Mouse (Mus musculus) left cerebral cortex, postnatal 36 days (tissue): ENCODE measurements around the gene Spns2. TPM values are rescaled to one million over a fixed set of nuclear protein-coding genes. Genes with fewer than 3 reads are reported as not detected.

Source experiments
- DNase-seq, 2 experiments: peaks; one replicate each; pipeline ENCODE4 v3.0.0; 2021 to 2022; ENCODE audit warnings: low spot score in 2 of 2, mixed read lengths in 1 of 2
- intact Hi-C: fragments of 180-260 bp; cut with DNase I; formaldehyde crosslinking; loops from one replicate; pipeline ENCODE4 v1.15.1; 2025
- total RNA-seq, 2 experiments: library from RNA; stranded (reverse); gene quantifications; 2 replicates each; pipeline ENCODE4 v1.2.3; 2021

The Spns2 gene
- total RNA-seq = 10 to 100 TPM; 53.6 to 69.9 TPM

DNA sequence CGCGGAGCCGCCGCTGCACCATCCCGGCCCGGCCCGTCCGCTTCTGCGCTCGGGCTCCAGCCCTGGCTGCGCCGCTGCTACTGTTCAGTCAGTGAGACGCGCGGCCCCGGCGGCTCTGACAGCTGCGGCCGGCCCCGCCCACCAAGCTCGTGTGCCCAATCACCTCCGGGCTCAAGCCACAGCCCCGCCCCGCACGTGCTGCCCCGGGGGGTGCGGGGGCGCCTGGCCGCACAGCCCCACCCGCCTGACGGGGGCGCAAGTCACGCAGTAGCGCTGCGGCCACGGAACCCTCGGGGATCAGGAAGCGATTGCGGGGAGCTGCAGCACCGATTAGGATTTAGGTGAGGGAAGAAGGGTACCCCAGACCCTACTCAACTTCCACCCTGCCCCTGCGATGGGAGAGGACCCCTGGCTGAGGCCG is at the start of gene Spns2:
Gene Spns2 (minus strand): TSS at position 24 of the 421 bp plus-strand sequence.
- peak; percentile 92 to 96 for DNase-seq
- intact Hi-C loops = loop anchor here (5.0 kb wide), 3 partner anchors 48 to 117 kb away; partner anchors contain the start of genes Mybbp1a, Spns3 and Ube2g1

DNA sequence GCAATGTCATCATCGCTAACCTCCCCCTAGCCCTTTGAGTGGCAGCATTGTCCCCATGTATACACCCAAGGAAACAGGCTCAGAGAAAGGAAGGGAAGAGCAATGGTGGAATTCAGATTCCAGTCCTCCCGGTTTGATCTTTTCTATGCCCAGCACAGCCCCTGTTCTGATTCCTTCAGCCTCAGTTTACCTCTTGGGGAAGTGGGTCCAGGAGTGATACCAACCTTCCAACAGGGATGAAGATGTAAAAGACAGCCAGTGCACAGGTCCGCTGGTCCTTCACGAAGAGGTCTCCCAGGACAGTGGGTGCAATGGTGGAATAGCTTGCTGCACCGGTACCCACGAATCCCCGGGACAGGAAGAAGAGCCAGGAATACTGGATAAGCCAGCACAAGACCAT is 49.1 kb upstream of the Spns2 start:
- intact Hi-C loops = no loop called here
- no peak for DNase-seq

DNA sequence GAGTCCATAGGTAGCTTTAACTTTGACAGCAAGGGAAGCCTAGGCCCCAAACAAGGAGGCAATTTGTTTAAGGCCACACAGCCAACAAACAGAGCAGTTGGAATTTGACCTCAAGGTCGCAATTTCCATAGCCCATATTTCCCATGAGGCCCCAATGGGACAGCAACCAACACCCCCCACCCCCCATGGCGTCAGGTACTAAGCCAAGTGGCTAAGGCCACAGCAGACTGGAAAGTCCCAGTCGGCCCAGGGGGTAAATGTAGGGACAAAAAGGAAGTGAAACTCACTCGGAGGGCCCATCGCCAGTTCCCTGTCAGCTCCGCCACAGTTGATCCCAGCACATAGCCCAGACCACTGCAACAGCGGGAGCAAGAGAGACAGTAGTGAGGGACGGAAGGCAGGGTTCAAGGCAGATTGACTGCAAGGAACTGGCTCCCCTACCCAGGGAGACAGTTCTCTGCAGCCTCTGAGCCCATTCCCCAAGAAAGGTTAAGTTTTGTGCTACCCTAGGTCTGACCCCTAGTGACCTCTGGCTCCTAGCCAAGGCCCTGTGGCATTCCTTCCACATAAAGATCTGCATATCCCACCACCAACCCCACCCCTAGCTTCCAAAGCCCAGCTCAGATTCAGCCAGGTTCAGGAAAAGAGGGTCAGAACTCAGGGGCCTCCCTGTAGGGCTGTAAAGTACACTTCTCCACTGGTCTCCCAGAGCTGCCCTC is 48.5 kb upstream of the Spns2 start:
- DNase-seq = no peak
- intact Hi-C loops = no loop called here

DNA sequence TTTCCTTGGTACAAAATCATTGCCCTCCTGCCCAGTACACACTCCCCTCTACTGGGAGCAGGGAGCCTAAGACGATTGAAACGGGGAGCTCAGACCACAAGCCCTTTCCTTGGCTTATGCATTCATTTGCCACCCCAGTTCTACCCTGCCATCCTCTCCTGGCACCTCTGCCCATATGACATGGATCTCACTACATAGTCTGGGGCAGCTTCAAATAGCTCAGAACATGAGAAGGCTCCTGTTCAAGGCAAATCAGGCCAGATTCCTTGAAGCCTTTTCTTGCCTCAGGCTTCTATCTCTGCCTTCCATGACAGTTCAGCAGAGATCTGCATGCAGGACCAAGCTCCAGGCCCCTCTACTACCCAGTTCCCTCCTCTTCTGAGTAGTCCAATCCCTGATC is 47.8 kb upstream of the Spns2 start:
- DNase-seq = no peak
- intact Hi-C loops = no loop called here

DNA sequence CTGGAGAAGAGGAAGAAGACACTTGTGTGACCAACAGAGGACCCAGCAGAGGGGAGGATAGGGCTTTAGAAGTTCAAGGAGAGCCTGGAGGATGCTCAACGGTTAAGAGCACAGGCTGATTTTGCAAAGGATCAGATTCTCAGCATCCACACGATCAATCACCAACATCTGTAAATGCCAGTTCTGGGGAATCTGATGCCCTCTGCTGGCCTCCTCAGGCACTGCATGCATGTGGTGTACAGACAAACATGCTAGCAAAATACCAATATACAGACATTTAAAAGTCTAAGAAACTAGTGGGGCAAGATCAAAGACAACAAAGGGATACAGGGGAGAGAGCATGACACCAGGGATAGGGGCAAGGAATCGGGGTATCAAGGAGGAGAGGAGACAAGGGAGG is 45.8 kb upstream of the Spns2 start:
- intact Hi-C loops = no loop called here
- DNase-seq = no peak

DNA sequence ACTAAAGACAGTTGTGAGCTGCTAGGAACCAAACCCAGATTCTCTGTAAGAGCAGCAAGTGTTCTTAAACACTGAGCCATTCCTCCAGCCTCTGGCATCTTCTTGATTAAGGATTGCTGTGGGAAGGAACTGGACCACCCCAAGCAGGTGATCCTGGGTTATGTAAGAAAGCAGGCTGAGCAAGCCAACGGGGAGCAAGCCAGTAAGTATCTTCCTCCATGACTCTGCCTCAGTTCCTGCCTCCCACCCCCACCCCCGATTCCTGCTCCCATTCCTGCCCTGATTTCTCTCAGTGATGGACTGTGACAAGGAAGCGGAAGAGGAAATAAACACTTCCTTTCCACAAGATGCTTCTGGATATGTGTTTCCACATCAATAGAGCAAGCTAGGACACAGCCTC is 43.2 kb upstream of the Spns2 start:
- intact Hi-C loops = loop anchor here (5.0 kb wide), 1 partner anchor 76 kb away; no protein-coding TSS in a partner anchor
- DNase-seq = no peak

DNA sequence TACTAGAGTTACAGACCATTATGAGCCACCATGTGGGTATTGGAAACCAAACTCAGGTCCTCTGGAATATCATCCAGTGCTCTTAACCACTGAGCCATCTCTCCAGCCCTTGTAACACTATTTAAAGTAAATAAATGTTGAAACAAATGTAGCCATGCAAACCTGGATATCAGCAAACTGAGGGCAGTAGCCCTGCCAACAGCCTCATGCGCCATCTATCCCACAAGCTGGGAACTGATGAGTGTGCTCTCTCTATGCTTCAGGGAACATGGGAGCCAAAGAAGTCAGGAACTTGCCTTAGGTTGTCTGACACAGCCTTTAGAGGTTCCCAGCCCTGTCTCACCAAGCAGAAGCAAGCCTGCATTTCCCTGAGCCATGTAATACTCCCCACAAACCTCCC is 41.9 kb upstream of the Spns2 start:
- intact Hi-C loops = loop anchor here (5.0 kb wide), 1 partner anchor 74 kb away; no protein-coding TSS in a partner anchor

DNA sequence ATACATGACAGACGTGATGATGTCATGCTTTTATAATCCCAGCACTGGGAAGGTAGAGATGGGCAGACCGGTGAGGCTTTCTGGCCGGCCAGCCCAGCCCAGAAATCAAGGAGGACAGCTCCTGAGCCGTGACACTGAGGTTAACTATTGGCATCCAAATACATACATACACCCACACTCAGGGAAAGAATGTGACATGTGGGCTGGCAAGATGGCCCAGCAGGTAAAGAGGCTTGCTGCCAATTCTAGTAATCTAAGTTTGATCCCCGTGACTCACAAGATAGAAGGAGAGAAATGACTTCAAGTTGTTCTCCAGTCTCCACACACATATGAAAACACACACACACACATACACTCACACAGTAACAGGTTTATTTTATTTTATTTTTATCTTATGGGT is 41.4 kb upstream of the Spns2 start:
- intact Hi-C loops = loop anchor here (5.0 kb wide), 1 partner anchor 74 kb away; no protein-coding TSS in a partner anchor
- DNase-seq = no peak

More for the DNA sequence above, 41.9 kb upstream of the Spns2 start:
- no peak for DNase-seq

DNA sequence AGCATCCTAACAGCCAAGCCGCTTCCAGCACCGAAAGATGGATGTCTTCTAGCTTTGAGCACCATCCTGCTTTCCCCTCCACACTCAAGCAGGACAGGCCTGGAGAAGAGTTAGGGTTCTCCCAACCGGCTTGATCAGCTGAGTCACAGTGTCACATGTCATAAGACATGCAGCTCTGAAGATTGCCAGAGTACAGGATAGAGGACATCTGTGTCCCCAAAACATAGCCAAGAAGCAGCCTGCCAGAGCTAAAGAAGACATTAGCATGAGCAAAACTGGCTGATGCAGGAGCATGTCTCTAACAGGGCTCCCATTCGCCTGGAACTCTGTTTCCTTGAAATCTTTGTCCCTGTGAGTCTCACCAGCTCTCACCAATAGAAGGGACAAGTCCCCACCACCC is 36.5 kb upstream of the Spns2 start:
- peak in 1 of 2 experiments; percentile 14 for DNase-seq
- intact Hi-C loops = no loop called here

DNA sequence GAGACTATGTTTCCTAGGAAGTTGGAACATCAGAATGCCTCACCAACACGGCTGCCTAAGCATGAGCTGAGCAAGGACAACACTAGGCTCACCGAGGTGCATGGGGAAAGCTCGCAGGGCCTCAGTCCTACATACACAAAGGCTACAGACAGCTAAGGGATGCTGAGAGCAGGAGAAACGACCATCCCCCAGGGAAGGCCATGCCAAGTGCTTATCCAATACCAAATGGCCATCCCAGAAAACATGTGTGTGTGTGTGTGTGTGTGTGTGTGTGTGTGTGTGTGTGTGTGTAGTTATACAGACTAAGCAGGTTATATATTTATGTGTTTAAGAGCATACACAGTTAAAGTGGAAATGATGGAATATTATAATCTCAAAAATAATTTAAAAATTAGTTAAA is 34.0 kb upstream of the Spns2 start:
- intact Hi-C loops = no loop called here
- no peak for DNase-seq

DNA sequence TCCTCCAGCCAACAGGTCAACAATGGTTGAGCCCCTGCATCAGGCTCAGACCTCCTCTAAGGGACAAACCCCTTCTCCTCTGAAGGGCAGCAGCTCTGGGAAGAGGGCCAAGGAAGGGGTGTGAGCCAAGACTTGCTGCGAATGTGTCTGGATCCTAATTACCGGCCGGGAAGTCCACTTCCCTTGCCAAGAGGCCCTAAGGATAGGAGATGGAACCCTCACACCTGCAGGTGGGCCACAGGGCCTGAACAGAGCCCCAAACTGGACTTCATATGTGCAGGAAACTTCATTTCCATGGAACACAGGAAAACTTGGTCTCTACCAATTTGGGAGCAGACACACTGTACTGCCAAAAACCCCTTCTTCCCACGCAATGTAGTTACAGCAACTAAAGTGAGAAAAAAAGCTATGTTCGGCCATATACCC is 32.9 kb upstream of the Spns2 start:
- intact Hi-C loops = no loop called here
- DNase-seq = peak; percentile 54 to 71

DNA sequence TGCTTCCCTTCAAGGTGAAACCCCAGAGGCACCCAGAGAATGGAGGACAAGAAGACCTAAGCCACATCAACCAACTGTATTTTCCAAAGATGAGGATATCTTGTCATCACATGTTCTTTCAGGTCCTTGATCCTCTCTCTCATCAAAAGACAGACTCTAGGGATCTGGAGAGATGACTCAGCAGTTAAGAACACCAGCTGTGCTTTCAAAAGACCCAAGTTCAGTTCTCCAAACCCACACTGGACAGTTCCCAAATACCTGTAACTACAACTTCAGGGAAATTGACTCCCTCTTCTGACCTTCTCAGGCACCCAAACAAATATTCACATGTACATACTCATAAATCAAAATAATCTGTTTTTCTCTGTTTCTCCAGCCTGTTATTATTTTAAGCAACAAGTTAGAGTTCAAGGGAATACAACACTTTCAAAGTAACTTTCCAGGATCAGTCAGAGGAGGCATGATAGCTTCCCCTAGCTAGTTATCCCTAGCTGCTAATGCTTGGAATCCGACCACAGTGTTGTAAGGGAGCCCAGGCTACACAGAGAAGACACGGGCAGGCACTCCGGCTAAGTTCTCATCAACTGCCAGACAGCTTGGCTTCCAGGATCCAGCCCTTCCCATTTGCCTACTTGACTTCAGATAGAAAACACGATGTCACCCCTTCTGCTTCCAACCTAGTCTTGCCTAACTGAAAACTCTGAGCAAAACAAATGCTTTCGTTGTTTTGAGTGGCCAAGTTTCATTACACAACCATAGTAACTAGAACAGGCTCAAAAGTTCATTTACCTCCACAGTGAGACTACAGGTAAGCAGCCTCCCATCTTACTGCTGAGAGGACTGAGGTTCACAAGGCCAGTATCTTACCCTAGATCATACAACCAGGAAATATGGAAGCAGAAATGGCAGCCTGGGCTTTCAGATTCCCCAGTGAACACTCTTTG is 32.2 kb upstream of the Spns2 start:
- no peak for DNase-seq
- intact Hi-C loops = no loop called here

DNA sequence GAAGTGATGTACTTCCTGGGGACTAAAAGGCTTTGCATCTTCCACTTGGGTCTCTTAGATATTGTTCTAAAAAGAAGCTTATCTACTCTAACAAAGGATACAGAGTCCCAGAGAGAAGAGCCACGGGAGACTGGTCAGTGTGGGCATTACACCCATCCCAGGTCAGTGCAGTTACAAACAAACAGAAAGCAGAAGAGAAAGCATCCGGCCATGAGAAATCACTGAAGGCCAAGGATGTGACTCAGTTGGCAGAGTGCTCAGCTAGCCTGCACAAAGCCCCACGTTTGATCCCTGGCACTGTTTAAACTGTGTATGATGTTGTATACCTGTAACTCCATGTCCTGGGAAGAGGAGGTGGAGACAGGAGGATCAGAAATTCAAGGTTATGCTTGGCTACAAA is 30.2 kb upstream of the Spns2 start:
- intact Hi-C loops = no loop called here
- DNase-seq = no peak

DNA sequence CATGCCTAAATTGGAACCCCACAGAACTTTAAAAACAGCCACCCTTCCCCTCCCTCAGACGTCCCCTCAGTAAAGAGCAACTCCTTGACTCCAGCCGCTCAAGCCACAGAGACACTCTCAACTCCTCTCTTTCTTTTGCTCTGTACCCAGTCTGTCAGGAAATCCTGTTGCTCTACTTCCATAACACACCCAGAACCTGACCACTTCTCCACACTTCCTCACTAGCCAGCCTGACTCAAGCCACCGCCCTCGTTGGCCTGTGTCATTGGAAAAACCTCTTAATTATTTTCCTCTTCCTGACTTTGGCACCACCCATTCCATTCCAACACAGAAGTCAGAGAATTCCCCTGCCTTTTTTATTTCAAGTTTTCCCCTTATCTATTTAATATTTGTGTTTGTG is 29.5 kb upstream of the Spns2 start:
- intact Hi-C loops = no loop called here
- DNase-seq = no peak

DNA sequence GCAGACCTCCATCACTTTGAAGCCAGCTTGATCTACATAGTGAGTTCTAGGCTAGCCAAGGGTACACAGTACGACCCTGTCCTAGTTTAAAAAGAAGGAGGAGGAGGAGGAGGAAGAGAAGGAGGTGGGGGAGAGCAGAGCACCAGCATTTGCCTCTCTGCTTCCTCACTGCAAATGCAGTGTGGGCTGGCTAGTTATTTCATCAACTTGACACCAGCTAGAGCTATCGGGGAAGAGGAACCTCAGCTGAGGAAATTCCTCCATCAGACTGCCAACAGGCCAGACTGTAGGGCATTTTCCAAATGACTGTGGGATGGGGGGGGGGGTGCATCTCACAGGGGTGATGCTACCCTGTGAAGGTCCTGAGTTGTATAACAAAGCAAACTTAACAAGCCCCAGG is 28.7 kb upstream of the Spns2 start:
- no peak for DNase-seq

DNA sequence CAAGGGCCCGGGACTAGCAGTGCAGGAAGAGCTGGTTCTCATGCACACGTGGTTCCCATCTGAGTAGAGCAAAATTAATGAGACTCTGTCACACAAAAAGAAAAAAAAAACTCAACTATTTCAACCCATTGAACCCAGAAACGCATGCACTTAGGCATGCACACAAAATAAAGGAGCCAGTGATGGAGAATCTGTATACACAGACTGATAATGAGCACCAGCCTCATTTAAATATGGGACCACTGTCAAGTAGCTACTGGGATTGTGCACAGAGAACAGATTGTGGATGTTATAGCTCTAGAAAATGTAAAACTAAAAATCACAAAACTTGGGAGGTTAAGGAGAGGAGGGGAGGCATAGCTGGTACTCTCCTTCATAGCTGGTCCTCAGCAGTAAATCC is 25.3 kb upstream of the Spns2 start:
- no peak for DNase-seq
- intact Hi-C loops = no loop called here

More for the DNA sequence above, 28.7 kb upstream of the Spns2 start:
- intact Hi-C loops = no loop called here

DNA sequence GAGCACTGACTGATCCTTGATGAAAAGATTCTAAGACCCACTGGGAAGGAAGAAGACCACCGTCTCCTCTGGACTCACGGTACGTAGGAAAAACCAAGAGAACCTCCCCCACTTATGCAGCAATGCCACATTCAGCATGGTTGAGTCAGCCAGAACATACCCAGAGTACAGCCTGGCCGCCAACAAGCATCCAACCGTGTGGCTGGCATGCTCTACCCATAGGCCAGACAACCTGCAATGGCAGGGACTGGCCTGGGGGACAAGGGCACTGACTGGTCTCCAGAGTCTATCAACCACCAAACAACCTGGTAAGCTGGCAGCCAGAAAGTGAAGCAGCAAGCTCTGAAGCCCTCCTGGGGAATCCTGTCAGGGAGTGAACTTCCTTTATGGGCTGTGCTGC is 18.9 kb upstream of the Spns2 start:
- intact Hi-C loops = no loop called here
- DNase-seq = no peak

DNA sequence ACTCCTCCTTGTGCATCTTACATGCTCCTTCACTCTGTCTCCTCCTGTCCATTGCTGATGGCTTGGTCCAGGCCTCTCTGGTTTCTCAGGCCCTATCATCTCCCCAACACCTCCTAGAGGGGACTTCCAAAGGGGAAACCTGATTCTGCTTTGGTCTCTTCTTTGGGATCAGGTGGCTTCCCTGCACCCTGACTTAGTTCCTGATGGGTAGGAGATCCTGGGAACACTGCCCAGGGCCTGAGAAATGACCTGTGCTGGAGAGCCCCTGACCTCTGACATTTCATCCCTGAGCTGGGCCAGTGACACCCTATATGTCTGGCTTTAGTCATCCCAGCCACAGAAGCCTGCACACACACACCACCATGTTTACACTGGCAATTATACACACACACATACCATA is 17.9 kb upstream of the Spns2 start:
- DNase-seq = no peak
- intact Hi-C loops = no loop called here

DNA sequence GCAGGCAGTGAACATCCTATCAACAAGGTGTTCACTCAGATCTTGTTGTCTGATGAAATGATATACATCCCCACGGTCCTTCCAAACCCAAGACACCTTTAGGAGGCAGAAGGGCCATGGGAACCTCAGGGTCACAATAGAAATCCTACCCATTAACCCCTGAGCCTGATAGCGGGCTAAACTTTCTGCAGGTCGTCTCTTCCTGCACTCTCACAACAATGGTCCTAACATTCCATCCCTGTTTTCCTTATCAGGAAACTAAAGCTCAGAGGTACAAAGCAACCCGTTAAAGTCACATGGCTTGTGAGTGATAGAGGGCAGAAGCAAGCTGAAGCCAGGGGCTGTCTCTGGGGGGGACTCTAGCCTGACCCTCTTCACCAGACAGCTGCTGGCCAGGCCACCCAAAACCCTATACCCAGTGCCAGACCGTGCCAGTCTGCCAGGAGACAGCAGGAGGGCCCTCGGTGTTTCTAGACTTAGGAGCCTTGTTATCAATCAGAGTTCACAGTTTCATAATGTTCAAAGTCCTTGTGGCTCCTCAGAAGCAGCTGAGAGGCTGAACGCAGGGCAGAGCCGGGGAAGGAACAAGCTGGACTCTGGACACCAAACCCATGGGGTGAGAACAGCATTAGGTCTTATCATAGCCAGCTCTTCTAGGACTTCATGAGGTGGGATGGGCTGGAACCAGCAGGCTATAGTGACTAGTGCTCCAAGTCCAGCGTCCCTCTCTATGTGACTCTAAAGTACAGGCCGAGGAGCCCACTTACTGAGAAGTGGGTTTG is 14.5 kb upstream of the Spns2 start:
- intact Hi-C loops = no loop called here
- no peak for DNase-seq

DNA sequence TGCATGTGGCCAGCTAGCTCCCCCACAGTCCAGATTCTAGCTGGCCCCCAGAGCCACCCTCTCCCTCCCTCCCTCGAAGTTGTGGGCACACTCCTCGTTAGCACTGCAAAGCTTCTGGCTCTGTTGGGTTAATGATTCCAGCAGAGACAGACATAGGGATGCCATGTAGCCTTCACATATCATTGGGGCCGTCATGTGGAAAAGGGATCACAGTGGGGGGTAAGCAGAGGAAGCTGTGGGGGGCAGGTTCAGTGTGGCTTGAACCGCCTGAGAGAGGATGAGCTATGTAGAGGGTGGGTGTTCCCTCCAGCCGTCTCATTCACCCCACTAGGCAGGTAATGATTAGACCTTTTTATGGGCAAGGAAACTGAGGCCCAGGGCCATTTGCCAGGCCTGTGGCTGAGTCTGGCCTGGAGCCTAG is 13.8 kb upstream of the Spns2 start:
- intact Hi-C loops = no loop called here
- DNase-seq = no peak
